Mouse (Mus musculus) midbrain, embryonic 11.5 days (tissue): ENCODE measurements around the gene Pclo. TPM values are rescaled to one million over a fixed set of nuclear protein-coding genes. Genes with fewer than 3 reads are reported as not detected.
"Not testable (repeated sequence)": the region's sequence is repeated elsewhere in the genome, so short reads cannot be mapped to it uniquely, and the experiment has no call there.

ENCODE experiments used
- ATAC-seq: fragments of 200-750 bp; cut with Nextera tagmentation; 2 replicates; pipeline ENCODE4 v1.8.0; 2017; ENCODE audit warnings: moderate TSS enrichment, moderate library complexity; ENCODE audit not compliant: low FRiP score
- DNase-seq: peaks from one replicate; pipeline ENCODE4 v3.0.0; 2015; ENCODE audit warnings: low spot score; ENCODE audit errors: missing footprints
- H3K27ac ChIP-seq: fragments of 300-500 bp; sonication (generic); 2 replicates; pipeline ENCODE4 v1.5.1; 2014; ENCODE audit warnings: low read depth, low read length
- H3K27me3 ChIP-seq: fragments of 300-500 bp; sonication (generic); 2 replicates; pipeline ENCODE4 v1.6.1; 2014; ENCODE audit warnings: mild to moderate bottlenecking, low read length, moderate library complexity, mixed read lengths; ENCODE audit not compliant: control insufficient read depth, insufficient read depth
- H3K36me3 ChIP-seq: fragments of 300-500 bp; sonication (generic); 2 replicates; pipeline ENCODE4 v1.6.1; 2014; ENCODE audit warnings: mild to moderate bottlenecking, low read length, moderate library complexity, mixed read lengths; ENCODE audit not compliant: control insufficient read depth, insufficient read depth
- H3K4me1 ChIP-seq: fragments of 300-500 bp; sonication (generic); 2 replicates; pipeline ENCODE4 v1.6.1; 2014; ENCODE audit warnings: low read length; ENCODE audit not compliant: control insufficient read depth, insufficient read depth
- H3K4me2 ChIP-seq: fragments of 300-500 bp; sonication (generic); 2 replicates; pipeline ENCODE4 v1.6.1; 2014; ENCODE audit warnings: mild to moderate bottlenecking, moderate library complexity
- H3K4me3 ChIP-seq: fragments of 300-500 bp; sonication (generic); 2 replicates; pipeline ENCODE4 v1.5.1; 2014; ENCODE audit warnings: low read depth, low read length
- H3K9ac ChIP-seq: fragments of 300-500 bp; sonication (generic); 2 replicates; pipeline ENCODE4 v1.6.1; 2014; ENCODE audit warnings: low read length
- H3K9me3 ChIP-seq: fragments of 300-500 bp; sonication (generic); 2 replicates; pipeline ENCODE4 v1.6.1; 2016; ENCODE audit warnings: low read length; ENCODE audit not compliant: control insufficient read depth
- WGBS: fragments of 180-500 bp; shearing (Covaris S2); extraction: QIAGEN DNeasy Blood & Tissue Kit; methylation state at CpG from one replicate; pipeline ENCODE4 v1.1.7; 2014; 5-methylcytosine and 5-hydroxymethylcytosine counted together
- polyA plus RNA-seq: library from polyadenylated mRNA; unstranded; fragments of >200 nt; fragmentation: Nextera tagmentation; extraction: Ambion mirVana; gene quantifications from 2 replicates; pipeline ENCODE4 v1.2.1, GENCODE M21; 2014

The Pclo gene
- polyA plus RNA-seq, 1 experiment from 2014 or later = 2.0 TPM

GRCm38 (mm10) chr5:14834155-14834991 is 319.7 kb downstream of the Pclo start:
- ATAC-seq = peak; percentile 78
- Histone ChIP-seq H3K9ac (no peak overlapping the region), H3K4me3 (no peak overlapping the region), H3K9me3 (no peaks in the 10 kb centered on the region), H3K27me3 (no peaks in the 10 kb centered on the region), H3K4me2 (no peak overlapping the region), H3K27ac (no peak overlapping the region), H3K36me3 (no peaks in the 10 kb centered on the region), H3K4me1 (peaks cover 9% of the 10 kb centered on the region)
- 33% methylated on average over 4 of the region's 4 CpGs for WGBS
- peak; percentile 88 for DNase-seq

GRCm38 (mm10) chr5:14853650-14854049 is 338.9 kb downstream of the Pclo start:
- no peaks in the 10 kb centered on the region for H3K36me3 ChIP-seq
- H3K4me3 ChIP-seq = no peak overlapping the region
- H3K4me2 ChIP-seq = no peak overlapping the region
- H3K9ac ChIP-seq = no peak overlapping the region
- DNase-seq (no peak), ATAC-seq (no peak)
- no peaks in the 10 kb centered on the region for H3K27me3 ChIP-seq
- no peaks in the 10 kb centered on the region for H3K4me1 ChIP-seq
- H3K27ac ChIP-seq = no peak overlapping the region
- no peaks in the 10 kb centered on the region for H3K9me3 ChIP-seq

GRCm38 (mm10) chr5:14885291-14885690 is 370.6 kb downstream of the Pclo start:
- 71% methylated on average over 2 of the region's 2 CpGs for WGBS
- not testable (repeated sequence) for H3K27ac ChIP-seq, H3K9me3 ChIP-seq, ATAC-seq, H3K27me3 ChIP-seq, H3K4me2 ChIP-seq, DNase-seq, H3K36me3 ChIP-seq, H3K4me1 ChIP-seq, H3K4me3 ChIP-seq, H3K9ac ChIP-seq

DNA sequence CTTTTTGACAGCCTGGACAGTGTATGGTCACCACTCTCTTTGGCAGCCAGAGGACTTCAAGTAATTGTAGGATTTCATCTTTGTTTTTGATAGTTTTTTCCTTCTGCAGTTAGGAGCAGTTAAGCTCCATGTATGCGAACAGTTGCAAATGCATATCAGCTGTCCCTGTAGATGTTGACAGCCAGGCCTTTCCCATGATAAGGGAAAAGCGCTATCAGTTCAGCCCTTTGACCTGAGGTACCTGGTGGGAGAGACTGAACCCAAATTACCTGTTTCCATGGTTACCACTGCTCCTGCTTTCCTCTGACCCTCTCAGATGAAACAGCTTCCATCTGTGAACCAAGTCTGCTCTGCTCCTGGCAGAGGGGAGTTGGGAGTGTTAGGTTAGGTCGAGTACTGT is 377.5 kb downstream of the Pclo start:
- no peak overlapping the region for H3K4me3 ChIP-seq
- ATAC-seq = no peak
- 77% methylated on average over 3 of the region's 3 CpGs for WGBS
- H3K4me1 ChIP-seq = no peaks in the 10 kb centered on the region
- no peak overlapping the region for H3K9ac ChIP-seq
- DNase-seq = no peak
- H3K9me3 ChIP-seq = no peaks in the 10 kb centered on the region; the same call in 1 of the 2 replicates
- no peak overlapping the region for H3K4me2 ChIP-seq
- H3K27ac ChIP-seq = no peak overlapping the region
- no peaks in the 10 kb centered on the region for H3K27me3 ChIP-seq
- no peaks in the 10 kb centered on the region for H3K36me3 ChIP-seq

GRCm38 (mm10) chr5:14903539-14903938 is 388.8 kb downstream of the Pclo start:
- not testable (repeated sequence) for H3K4me2 ChIP-seq, H3K9ac ChIP-seq

More at GRCm38 (mm10) chr5:14903539-14903938, 388.8 kb downstream of the Pclo start:
- not testable (repeated sequence) for ATAC-seq, DNase-seq, H3K36me3 ChIP-seq, H3K27me3 ChIP-seq, H3K27ac ChIP-seq, H3K4me3 ChIP-seq, H3K4me1 ChIP-seq, H3K9me3 ChIP-seq
- WGBS = 15% methylated on average over 3 of the region's 3 CpGs
